Mouse (Mus musculus) myocyte (in vitro differentiated cells): ENCODE data around the gene Spp1. TPM values are rescaled to one million over a fixed set of nuclear protein-coding genes. Genes with fewer than 3 reads are reported as not detected.

Experiments
- H3K27me3 ChIP-seq: one replicate; pipeline ENCODE4 v1.6.1; 2011; ENCODE audit not compliant: control insufficient read depth, insufficient read depth, insufficient read length
- H3K36me3 ChIP-seq: one replicate; pipeline ENCODE4 v1.6.1; 2011; ENCODE audit not compliant: control insufficient read depth, insufficient read depth
- H3K4me2 ChIP-seq: one replicate; pipeline ENCODE4 v1.6.1; 2011; ENCODE audit warnings: low read depth, control low read depth
- H3K4me3 ChIP-seq: one replicate; pipeline ENCODE4 v1.5.1; 2011; ENCODE audit warnings: mild to moderate bottlenecking, control low read depth, moderate library complexity
- H3K79me2 ChIP-seq: one replicate; pipeline ENCODE4 v1.6.1; 2011; ENCODE audit not compliant: control insufficient read depth, insufficient read depth
- H3ac ChIP-seq: one replicate; pipeline ENCODE4 v1.6.1; 2011; ENCODE audit not compliant: control insufficient read depth, insufficient read length
- CEBPB ChIP-seq: IDR thresholded peaks from 2 replicates; pipeline ENCODE4 v1.6.1; 2011; ENCODE audit warnings: mild to moderate bottlenecking, moderate library complexity; ENCODE audit not compliant: poor library complexity, insufficient read depth, severe bottlenecking
- E2F4 ChIP-seq: IDR thresholded peaks from one replicate; pipeline ENCODE4 v1.6.1; 2011; ENCODE audit warnings: mild to moderate bottlenecking, control low read depth, moderate library complexity; ENCODE audit not compliant: insufficient read depth
- MAX ChIP-seq: IDR thresholded peaks from one replicate; pipeline ENCODE4 v1.6.1; 2011; ENCODE audit warnings: low read depth, mild to moderate bottlenecking, control low read depth
- MYOD1 ChIP-seq, 3 experiments: IDR thresholded peaks; one replicate each; pipeline ENCODE4 v1.6.1; 2011; ENCODE audit warnings: control low read depth in 2 of 3, low read depth in 2 of 3, mild to moderate bottlenecking in 2 of 3, moderate library complexity in 1 of 3; ENCODE audit not compliant: insufficient read length in 2 of 3, control insufficient read depth in 1 of 3
- MYOG ChIP-seq, 3 experiments: IDR thresholded peaks; one replicate each; pipeline ENCODE4 v1.6.1; 2011; ENCODE audit warnings: control low read depth in 2 of 3, low read depth in 2 of 3, mild to moderate bottlenecking in 2 of 3; ENCODE audit not compliant: insufficient read length in 2 of 3, control insufficient read depth in 1 of 3, insufficient read depth in 1 of 3
- POLR2A ChIP-seq: IDR thresholded peaks from one replicate; pipeline ENCODE4 v1.6.1; 2011; ENCODE audit warnings: low read depth, mild to moderate bottlenecking, control low read depth, moderate library complexity; ENCODE audit not compliant: insufficient read length
- POLR2AphosphoS2 ChIP-seq: IDR thresholded peaks from one replicate; pipeline ENCODE4 v1.6.1; 2011; ENCODE audit warnings: low read depth, control low read depth; ENCODE audit not compliant: insufficient read length
- REST ChIP-seq: IDR thresholded peaks from one replicate; pipeline ENCODE4 v1.6.1; 2011; ENCODE audit warnings: mild to moderate bottlenecking, control low read depth, moderate library complexity; ENCODE audit not compliant: insufficient read depth, insufficient read length
- SRF ChIP-seq: IDR thresholded peaks from one replicate; pipeline ENCODE4 v1.6.1; 2011; ENCODE audit warnings: low read depth; ENCODE audit not compliant: control insufficient read depth, insufficient read length
- TCF12 ChIP-seq: IDR thresholded peaks from one replicate; pipeline ENCODE4 v1.6.1; 2011; ENCODE audit warnings: mild to moderate bottlenecking, control low read depth; ENCODE audit not compliant: poor library complexity, insufficient read depth, severe bottlenecking
- TCF3 ChIP-seq: IDR thresholded peaks from one replicate; pipeline ENCODE4 v1.6.1; 2011; ENCODE audit warnings: low read depth, control low read depth; ENCODE audit not compliant: insufficient read length
- USF1 ChIP-seq: IDR thresholded peaks from one replicate; pipeline ENCODE4 v1.6.1; 2011; ENCODE audit warnings: low read depth, mild to moderate bottlenecking, control low read depth, moderate library complexity
- polyA plus RNA-seq: library from polyadenylated mRNA; unstranded; fragments of >200 nt; fragmentation: generic; extraction: Trizol; gene quantifications from one replicate; pipeline ENCODE4 v1.2.1, GENCODE M21; 2012; ENCODE audit warnings: missing spikeins

Spp1 gene
- polyA plus RNA-seq, 1 experiment = 634 TPM

GRCm38 (mm10) chr5:104425949-104426348 lies 9.0 kb upstream of the Spp1 start:
- Histone ChIP-seq H3K79me2 (no peaks in the 10 kb centered on the region), H3K27me3 (no peaks in the 10 kb centered on the region), H3K36me3 (no peaks in the 10 kb centered on the region), H3ac (no peak overlapping the region), H3K4me3 (no peak overlapping the region), H3K4me2 (peak overlapping the region; percentile 76)
- no peak for TF ChIP-seq MAX
- TF ChIP-seq POLR2AphosphoS2 = no peak
- TF ChIP-seq CEBPB = no peak
- TF ChIP-seq MYOG (IDR thresholded peaks at IDR 0.05; ENCODE audit: control insufficient read depth in 1 of 3, insufficient read depth in 1 of 3, insufficient read length in 2 of 3, low read depth in 2 of 3) = no peak
- no peak for TF ChIP-seq TCF12
- no peak for TF ChIP-seq MYOD1 (IDR thresholded peaks at IDR 0.05; ENCODE audit: control insufficient read depth in 1 of 3, insufficient read length in 2 of 3, low read depth in 2 of 3)
- TF ChIP-seq USF1 = no peak
- TF ChIP-seq REST = no peak
- no peak for TF ChIP-seq TCF3
- no peak for TF ChIP-seq SRF

- TF ChIP-seq POLR2A = no peak
- no peak for TF ChIP-seq POLR2AphosphoS2
- TF ChIP-seq E2F4 = no peak
- TF ChIP-seq MAX = no peak
- TF ChIP-seq SRF = no peak
- TF ChIP-seq TCF3 = no peak
- no peak for TF ChIP-seq CEBPB
- TF ChIP-seq USF1 = no peak
- no peak for TF ChIP-seq REST
- no peak for TF ChIP-seq TCF12
- no peak for TF ChIP-seq MYOD1 (IDR thresholded peaks at IDR 0.05; ENCODE audit: control insufficient read depth in 1 of 3, insufficient read length in 2 of 3, low read depth in 2 of 3)
- TF ChIP-seq MYOG (IDR thresholded peaks at IDR 0.05; ENCODE audit: control insufficient read depth in 1 of 3, insufficient read depth in 1 of 3, insufficient read length in 2 of 3, low read depth in 2 of 3) = no peak
- H3ac ChIP-seq = no peak overlapping the region
- H3K4me3 ChIP-seq = no peak overlapping the region
- peak overlapping the region; percentile 65 for H3K4me2 ChIP-seq
- H3K79me2 ChIP-seq = peaks cover 21% of the 10 kb centered on the region
- H3K36me3 ChIP-seq = peaks cover 11% of the 10 kb centered on the region
- H3K27me3 ChIP-seq = no peaks in the 10 kb centered on the region
Measured at GRCm38 (mm10) chr5:104432886-104433285, 2.0 kb upstream of the Spp1 start.

GRCm38 (mm10) chr5:104433968-104434565 lies 851 bp upstream of the Spp1 start:
- Histone ChIP-seq H3ac (no peak overlapping the region), H3K79me2 (peaks cover 21% of the 10 kb centered on the region), H3K4me3 (no peak overlapping the region), H3K36me3 (peaks cover 17% of the 10 kb centered on the region), H3K27me3 (no peaks in the 10 kb centered on the region), H3K4me2 (peak overlapping the region; percentile 71)
- no peak for TF ChIP-seq E2F4

GRCm38 (mm10) chr5:104436406-104437076 lies 1.6 kb downstream of the Spp1 start:
- Histone ChIP-seq H3K4me3 (peak overlapping the region; percentile 46), H3K4me2 (peak overlapping the region; percentile 76), H3K36me3 (peaks cover 38% of the 10 kb centered on the region), H3ac (no peak overlapping the region), H3K79me2 (peaks cover 21% of the 10 kb centered on the region), H3K27me3 (no peaks in the 10 kb centered on the region)
- TF ChIP-seq MYOG (IDR thresholded peaks at IDR 0.05; ENCODE audit: control insufficient read depth in 1 of 3, insufficient read depth in 1 of 3, insufficient read length in 2 of 3, low read depth in 2 of 3) (no peak), TCF3 (no peak), MAX (no peak), E2F4 (no peak), MYOD1 (IDR thresholded peaks at IDR 0.05; ENCODE audit: control insufficient read depth in 1 of 3, insufficient read length in 2 of 3, low read depth in 2 of 3) (no peak), REST (no peak), TCF12 (no peak), POLR2A (no peak), SRF (no peak), POLR2AphosphoS2 (no peak), CEBPB (no peak), USF1 (no peak)

- Histone ChIP-seq H3K79me2 (no peaks in the 10 kb centered on the region), H3ac (no peak overlapping the region), H3K4me3 (no peak overlapping the region), H3K36me3 (peaks cover 32% of the 10 kb centered on the region), H3K27me3 (no peaks in the 10 kb centered on the region), H3K4me2 (no peak overlapping the region)
- TF ChIP-seq CEBPB (no peak), TCF3 (no peak), MAX (no peak), MYOG (IDR thresholded peaks at IDR 0.05; ENCODE audit: control insufficient read depth in 1 of 3, insufficient read depth in 1 of 3, insufficient read length in 2 of 3, low read depth in 2 of 3) (no peak), MYOD1 (IDR thresholded peaks at IDR 0.05; ENCODE audit: control insufficient read depth in 1 of 3, insufficient read length in 2 of 3, low read depth in 2 of 3) (no peak), E2F4 (no peak), POLR2A (no peak), REST (no peak), USF1 (no peak), TCF12 (no peak), SRF (no peak), POLR2AphosphoS2 (no peak)
Measured at GRCm38 (mm10) chr5:104442396-104442795, 7.5 kb downstream of the Spp1 start.
